ENCODE assay signal across 8 mouse cellular contexts in the genomic region with DNA sequence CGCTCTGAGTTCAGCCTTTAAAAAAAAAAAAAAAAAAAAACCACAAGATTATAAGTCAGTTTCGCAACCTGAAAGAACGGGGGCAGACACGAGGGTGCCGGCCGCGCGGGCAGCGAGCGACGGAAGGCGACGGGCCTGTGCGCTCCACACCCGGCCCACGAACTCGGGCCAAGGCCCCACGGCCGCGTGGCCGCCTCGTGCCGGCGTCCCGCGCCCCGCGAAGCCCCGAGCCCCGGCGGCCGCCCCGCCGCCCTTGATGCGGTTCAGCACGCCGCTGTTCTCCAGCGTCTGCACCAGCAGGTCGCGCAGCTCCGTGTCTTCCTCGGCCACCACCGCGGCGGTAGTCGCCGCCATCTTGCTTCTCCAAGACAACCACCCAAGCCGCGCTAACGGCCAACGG. TPM values are rescaled to one million over a fixed set of nuclear protein-coding genes. Genes with fewer than 3 reads are reported as not detected.
DNase-seq lines count a peak whose midpoint lies in the region; ATAC-seq lines count a peak whose summit lies in the region.
"Not testable (repeated sequence)": the region's sequence is repeated elsewhere in the genome, so short reads cannot be mapped to it uniquely, and the experiment has no call there.

A gene (minus strand): TSS at position 381 of the 400 bp plus-strand sequence.

- peak within 1 kb of the TSS; percentile 71; the same call in 1 of the 2 replicates for H3K27ac ChIP-seq in forebrain, embryonic 12.5 days
- 0 out of 4 replicates have a peak within 1 kb of the TSS, but pooled peaks of 1 of the 2 experiments have one; percentile 47 for H3K27ac ChIP-seq in heart, embryonic 14.5 days (replicated peaks in 1 of 2; ENCODE audit: control insufficient read depth in 1 of 2, insufficient read depth in 1 of 2, low read depth in 2 of 2, low read length in 2 of 2)
- H3K27ac ChIP-seq in kidney, embryonic 15.5 days = peak within 1 kb of the TSS; percentile 76
- H3K27ac ChIP-seq in limb, embryonic 15.5 days = 0 out of 2 replicates have a peak within 1 kb of the TSS, but pooled peaks have one; percentile 65
- peak within 1 kb of the TSS; percentile 60; the same call in 1 of the 2 replicates for H3K27ac ChIP-seq in midbrain, embryonic 13.5 days

- not testable (repeated sequence) for H3K4me1 ChIP-seq in forebrain, embryonic 12.5 days; heart, embryonic 14.5 days (ENCODE audit: control insufficient read depth in 2 of 2, insufficient read depth in 2 of 2, low read length in 2 of 2); kidney, embryonic 15.5 days; limb, embryonic 15.5 days; midbrain, embryonic 13.5 days (replicated peaks)

- peak within 1 kb of the TSS; percentile 51 for H3K4me2 ChIP-seq in forebrain, embryonic 12.5 days
- H3K4me2 ChIP-seq in heart, embryonic 14.5 days (ENCODE audit: low read length) = peak within 1 kb of the TSS; percentile 52
- H3K4me2 ChIP-seq in kidney, embryonic 15.5 days = peak within 1 kb of the TSS; percentile 55
- peak within 1 kb of the TSS; percentile 40 for H3K4me2 ChIP-seq in limb, embryonic 15.5 days
- H3K4me2 ChIP-seq in midbrain, embryonic 13.5 days (replicated peaks) = peak within 1 kb of the TSS; percentile 55

- under 1% methylated on average over 38 of the region's 51 CpGs for WGBS in forebrain, embryonic 12.5 days
- whole genome bisulfite sequencing in heart, embryonic 14.5 days = under 1% methylated on average over 37 of the region's 51 CpGs
- under 1% methylated on average over 47 of the region's 51 CpGs for WGBS in kidney, embryonic 15.5 days
- under 1% methylated on average over 30 of the region's 51 CpGs for WGBS in limb, embryonic 15.5 days
- WGBS in midbrain, embryonic 13.5 days = 0% methylated on average over 38 of the region's 51 CpGs

- not testable (repeated sequence) for H3K36me3 ChIP-seq in forebrain, embryonic 12.5 days (replicated peaks); heart, embryonic 14.5 days (ENCODE audit: control insufficient read depth, insufficient read depth, low read length); kidney, embryonic 15.5 days; limb, embryonic 15.5 days; midbrain, embryonic 13.5 days

- H3K4me3 ChIP-seq in forebrain, embryonic 12.5 days (replicated peaks) = peak within 1 kb of the TSS; percentile 55
- H3K4me3 ChIP-seq in heart, embryonic 14.5 days (ENCODE audit: control insufficient read depth in 1 of 2, insufficient read depth in 1 of 2, low read depth in 1 of 2, low read length in 2 of 2) = peak within 1 kb of the TSS; percentile 46 to 59
- peak within 1 kb of the TSS; percentile 54 for H3K4me3 ChIP-seq in kidney, embryonic 15.5 days (replicated peaks)
- peak within 1 kb of the TSS; percentile 49 for H3K4me3 ChIP-seq in limb, embryonic 15.5 days
- H3K4me3 ChIP-seq in midbrain, embryonic 13.5 days (replicated peaks) = peak within 1 kb of the TSS; percentile 51

- ATAC-seq in forebrain, embryonic 12.5 days (ENCODE audit: low FRiP score); heart, embryonic 14.5 days (ENCODE audit: insufficient number of reproducible peaks, insufficient read depth, low FRiP score, low read depth); kidney, embryonic 15.5 days (replicated peaks; ENCODE audit: low FRiP score); limb, embryonic 15.5 days (ENCODE audit: insufficient number of reproducible peaks, low FRiP score, low TSS enrichment, low read depth); midbrain, embryonic 13.5 days: not testable (repeated sequence)

- H3K27me3 ChIP-seq in forebrain, embryonic 12.5 days; heart, embryonic 14.5 days (ENCODE audit: control insufficient read depth, insufficient read depth, low read length); kidney, embryonic 15.5 days; limb, embryonic 15.5 days; midbrain, embryonic 13.5 days: not testable (repeated sequence)

- peak within 1 kb of the TSS; percentile 64 for H3K9ac ChIP-seq in forebrain, embryonic 12.5 days
- H3K9ac ChIP-seq in heart, embryonic 14.5 days (ENCODE audit: low read length) = peak within 1 kb of the TSS; percentile 71
- peak within 1 kb of the TSS; percentile 43; the same call in 1 of the 2 replicates for H3K9ac ChIP-seq in kidney, embryonic 15.5 days
- H3K9ac ChIP-seq in limb, embryonic 15.5 days = 0 out of 2 replicates have a peak within 1 kb of the TSS, but pooled peaks have one; percentile 31
- peak within 1 kb of the TSS; percentile 67 for H3K9ac ChIP-seq in midbrain, embryonic 13.5 days (replicated peaks)

- H3K9me3 ChIP-seq in forebrain, embryonic 12.5 days; heart, embryonic 14.5 days (ENCODE audit: control insufficient read depth, low read length); kidney, embryonic 15.5 days (replicated peaks); limb, embryonic 15.5 days; midbrain, embryonic 13.5 days: not testable (repeated sequence)

- peak; percentile 56 to 66 for DNase-seq in B cell, adult 2 months
- peak; percentile 11 for DNase-seq in brain, adult 2 months (ENCODE audit: low read depth, low spot score)
- peak; percentile 21 to 25 for DNase-seq in spleen, postnatal 14 days (ENCODE audit: low spot score in 2 of 2)

RNA-seq across cellular contexts. Expression of the gene that starts here (rescaled TPM):
- polyA plus RNA-seq in forebrain, embryonic 12.5 days (2016; fragmentation: Nextera tagmentation; extraction: Ambion mirVana) = 52.8 and 53.2 TPM in 2 replicates
- polyA plus RNA-seq in heart, embryonic 14.5 days (2014; fragmentation: Nextera tagmentation; extraction: Ambion mirVana) = 34.1 and 36.1 TPM in 2 replicates
- polyA plus RNA-seq in kidney, embryonic 15.5 days (2015; fragmentation: Nextera tagmentation; extraction: Ambion mirVana) = 53.5 and 56.3 TPM in 2 replicates
- 40.2 and 44.6 TPM in 2 replicates for polyA plus RNA-seq in limb, embryonic 15.5 days (2015; fragmentation: Nextera tagmentation; extraction: Ambion mirVana)
- polyA plus RNA-seq in midbrain, embryonic 13.5 days (2015; fragmentation: Nextera tagmentation; extraction: Ambion mirVana) = 48.6 and 52.2 TPM in 2 replicates

Comparison
In these comparisons a context has a peak if more than half of its experiments do, and no peak if none do; other contexts are left out.
1. DNase-seq: peak in every context shown above with its lines; median percentile 61 in B cell, adult 2 months; 23 in spleen, postnatal 14 days; 11 in brain, adult 2 months.